Mouse (Mus musculus) layer of hippocampus, adult 9-10 months (tissue): ENCODE results near the gene Ankrd33b.

Experiments
- DNase-seq: peaks from one replicate; pipeline ENCODE4 v3.0.0; 2022; ENCODE audit warnings: low spot score

Ankrd33b gene

GRCm38 (mm10) chr15:31302293-31302990 lies 65.1 kb downstream of the Ankrd33b start:
- DNase-seq: no peak

GRCm38 (mm10) chr15:31299258-31299917 lies 68.1 kb downstream of the Ankrd33b start:
- DNase-seq: no peak

DNA sequence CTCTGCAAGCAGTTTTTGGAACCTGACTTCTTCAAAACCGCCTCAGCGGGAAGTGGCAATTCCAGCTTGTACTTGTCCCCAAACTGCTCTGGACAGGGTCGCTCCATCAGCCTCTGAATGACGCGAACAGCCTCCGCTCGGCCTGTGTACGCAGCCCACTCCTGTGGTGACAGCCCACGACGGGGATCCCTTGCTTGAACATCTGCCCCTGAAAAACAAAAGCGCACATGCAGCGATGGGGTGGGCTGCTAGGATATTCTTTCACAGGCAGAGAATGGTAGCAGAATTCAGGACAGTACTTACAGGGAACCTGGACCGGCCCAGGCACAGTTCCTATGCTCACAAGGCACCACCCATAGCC lies 69.8 kb downstream of the Ankrd33b start:
- no peak for DNase-seq

- DNase-seq: no peak
Measured at GRCm38 (mm10) chr15:31296882-31297776, 70.4 kb downstream of the Ankrd33b start.

GRCm38 (mm10) chr15:31294311-31294710 lies 73.2 kb downstream of the Ankrd33b start:
- DNase-seq: no peak

DNA sequence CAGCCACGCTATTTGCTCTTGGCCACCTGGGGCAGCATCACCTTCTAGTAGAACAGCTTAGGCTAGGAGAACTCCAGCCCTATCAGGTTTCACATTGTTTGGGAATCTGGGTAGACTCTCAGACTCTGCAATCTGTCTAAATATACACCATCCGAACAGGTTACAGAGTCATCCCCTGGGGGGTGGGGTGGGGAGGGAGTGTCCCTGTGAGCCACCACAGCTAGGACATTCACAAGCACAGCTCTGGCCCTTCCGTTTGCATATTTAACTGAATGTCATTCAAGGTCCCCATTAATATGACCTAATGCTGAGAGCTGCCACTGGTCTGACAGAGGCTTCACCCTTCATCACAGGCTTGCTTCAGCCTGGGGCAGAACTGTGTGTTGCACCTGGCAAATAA lies 74.9 kb downstream of the Ankrd33b start:
- DNase-seq: no peak

DNA sequence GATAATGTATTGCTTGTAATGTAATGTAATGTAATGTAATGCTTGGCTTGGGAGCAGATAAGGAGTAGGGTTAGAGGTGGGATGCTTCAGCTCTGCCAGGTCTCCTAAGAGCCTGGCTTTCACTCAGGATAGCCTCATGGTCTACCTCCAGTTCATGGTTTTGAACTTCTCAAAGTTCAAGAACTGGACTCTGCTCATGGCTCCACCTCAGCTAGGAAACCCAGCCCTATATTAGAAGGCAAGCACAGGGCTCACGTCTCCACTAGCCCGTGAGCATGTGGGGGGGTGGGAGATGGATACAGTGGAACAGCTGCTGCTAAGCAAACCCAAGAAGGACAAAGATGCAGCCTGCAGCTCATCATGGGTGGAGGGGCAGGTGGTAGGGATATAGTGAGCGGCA lies 81.8 kb downstream of the Ankrd33b start:
- DNase-seq: no peak

GRCm38 (mm10) chr15:31284922-31285631 lies 82.4 kb downstream of the Ankrd33b start:
- DNase-seq: peak; percentile 38

DNA sequence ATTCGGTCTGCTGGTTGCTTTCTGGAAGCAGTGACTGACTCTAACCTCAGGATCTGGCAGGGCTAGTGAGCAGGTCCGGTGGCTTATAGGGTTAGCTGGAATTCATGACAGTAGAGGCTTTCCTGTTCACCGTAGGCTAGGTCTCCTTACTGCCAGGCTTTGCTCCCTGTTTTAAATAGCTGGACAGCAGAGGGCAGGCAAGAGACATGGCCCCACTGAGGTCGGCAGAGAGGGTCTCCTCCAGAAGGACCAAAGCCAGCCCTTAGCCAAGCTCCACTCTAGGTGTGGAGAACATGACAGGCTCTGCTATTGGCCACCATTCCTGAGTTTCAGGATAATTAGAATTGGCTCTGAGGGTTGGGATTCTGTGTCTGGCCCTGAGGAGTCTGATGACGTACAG lies 83.4 kb downstream of the Ankrd33b start:
- DNase-seq: no peak

DNA sequence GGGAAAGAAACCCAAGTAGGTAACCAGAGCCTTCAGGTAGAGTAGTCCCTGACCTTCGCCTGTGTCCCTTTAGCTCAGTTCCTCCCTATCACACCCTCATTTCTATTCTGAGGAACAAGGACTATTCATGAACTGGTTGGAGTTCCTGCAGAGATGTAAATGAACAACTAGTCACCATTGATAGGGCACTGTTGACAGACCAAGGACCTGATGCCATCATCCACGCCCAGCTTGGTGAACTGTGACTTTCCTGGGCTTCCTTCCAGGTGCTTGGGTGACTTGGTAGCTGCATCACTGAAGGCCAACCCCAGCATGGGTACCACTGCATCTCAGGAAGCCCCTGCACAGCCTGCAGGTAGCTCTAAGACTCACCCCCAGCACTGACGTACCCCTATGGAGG lies 85.2 kb downstream of the Ankrd33b start:
- no peak for DNase-seq

GRCm38 (mm10) chr15:31281830-31282229 lies 85.7 kb downstream of the Ankrd33b start:
- no peak for DNase-seq

GRCm38 (mm10) chr15:31280683-31281082 lies 86.8 kb downstream of the Ankrd33b start:
- no peak for DNase-seq

DNA sequence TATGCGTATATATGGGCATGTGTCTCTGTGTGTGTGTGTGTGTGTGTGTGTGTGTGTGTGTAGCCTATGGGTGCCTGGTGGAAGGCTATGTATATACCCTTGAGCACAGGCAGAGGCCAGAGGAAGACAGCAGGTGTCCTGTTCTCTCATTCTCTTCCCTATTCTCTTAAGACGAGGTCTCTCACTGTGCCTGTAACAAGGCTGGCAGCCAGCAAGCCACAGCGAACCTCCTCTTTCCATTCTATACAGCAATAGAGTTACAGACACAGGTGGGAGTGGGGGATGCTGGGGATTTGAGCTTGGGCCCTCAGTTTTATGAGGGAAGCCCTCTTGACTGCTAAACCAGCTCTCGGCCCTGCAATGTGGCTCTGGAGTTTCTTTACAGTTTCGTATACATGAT lies 87.5 kb downstream of the Ankrd33b start:
- DNase-seq: no peak

DNA sequence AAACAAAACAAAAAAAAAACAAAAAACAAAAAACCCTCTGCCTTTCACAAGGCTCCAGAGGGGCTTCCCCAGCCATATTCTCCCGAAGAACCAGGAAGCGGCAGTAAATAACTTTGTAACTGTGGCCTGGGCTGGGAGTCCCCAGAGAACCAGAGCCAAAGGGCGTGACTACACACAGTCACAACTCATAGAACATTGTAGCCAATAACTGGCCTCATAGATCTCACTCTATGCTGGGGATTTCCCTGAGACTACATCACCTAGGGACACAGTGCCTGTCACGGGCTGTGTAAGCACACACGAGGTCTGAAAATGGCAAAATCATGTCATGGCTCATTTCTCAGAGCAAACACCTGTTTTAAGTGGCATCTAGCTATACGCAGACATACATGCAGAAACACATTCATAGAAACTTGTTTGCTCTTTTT lies 87.9 kb downstream of the Ankrd33b start:
- no peak for DNase-seq

DNA sequence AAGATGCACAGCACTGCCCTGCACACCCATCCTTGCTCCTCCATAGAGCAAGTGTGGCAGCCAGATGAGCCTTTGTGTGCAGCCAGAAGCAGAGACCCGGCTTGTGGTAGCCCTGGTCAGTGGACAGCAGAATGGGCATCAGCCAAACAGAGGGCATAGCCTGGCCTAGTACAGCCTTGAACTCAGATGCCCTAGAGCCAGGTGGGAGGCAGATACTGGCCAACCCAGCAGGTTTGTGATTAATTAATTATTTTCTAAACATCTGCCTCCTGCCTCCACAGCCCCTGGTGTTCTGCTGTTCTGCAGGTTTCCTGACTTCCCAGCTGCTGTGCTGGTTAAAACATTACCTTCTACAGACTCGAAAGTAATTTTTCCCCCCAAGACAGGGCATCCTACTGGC lies 88.4 kb downstream of the Ankrd33b start:
- DNase-seq: no peak

DNA sequence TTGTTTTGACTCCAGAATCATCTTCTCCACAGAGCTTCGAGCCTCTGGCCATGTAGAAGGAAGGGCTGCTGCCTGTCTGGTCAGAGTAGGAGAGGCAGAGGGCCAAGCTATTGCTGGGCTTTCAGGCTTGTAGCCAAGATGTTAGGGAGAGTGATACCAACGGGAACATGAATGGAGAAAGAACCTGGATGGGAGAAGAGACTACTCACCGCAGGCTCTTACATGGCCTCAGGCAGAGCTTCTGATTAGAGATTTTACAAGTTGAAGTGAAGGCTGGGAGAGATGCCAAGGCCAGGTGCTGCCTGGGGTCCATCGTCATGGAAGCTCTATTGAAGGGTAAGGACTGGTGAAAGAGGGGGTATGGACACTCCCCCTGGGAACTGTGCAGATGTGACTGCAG lies 89.4 kb downstream of the Ankrd33b start:
- DNase-seq: no peak

GRCm38 (mm10) chr15:31273509-31273908 lies 94.0 kb downstream of the Ankrd33b start:
- DNase-seq: no peak

DNA sequence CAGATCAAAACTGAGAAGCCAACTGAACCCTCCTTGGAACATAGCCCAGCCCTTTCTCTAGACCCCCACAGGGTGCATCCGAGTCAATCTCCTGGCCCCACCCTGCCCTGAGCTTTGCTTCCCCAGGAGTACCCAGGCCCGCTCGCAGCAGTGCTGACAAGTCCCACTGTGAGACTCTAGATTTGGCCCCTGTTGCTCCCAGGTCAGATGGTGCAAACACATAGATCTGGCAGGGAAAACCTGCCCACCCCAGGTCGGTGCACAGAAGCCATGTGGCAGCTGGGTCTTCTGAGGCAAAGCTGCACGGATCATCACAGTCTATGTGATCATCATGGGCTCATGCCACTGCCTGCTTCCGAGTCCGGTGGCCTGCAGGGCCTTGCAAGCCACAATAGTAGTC lies 94.8 kb downstream of the Ankrd33b start:
- DNase-seq: no peak

- DNase-seq: no peak
Measured at GRCm38 (mm10) chr15:31269558-31269957, 98.0 kb downstream of the Ankrd33b start.

GRCm38 (mm10) chr15:31268148-31268547 lies 99.4 kb downstream of the Ankrd33b start:
- DNase-seq: no peak

DNA sequence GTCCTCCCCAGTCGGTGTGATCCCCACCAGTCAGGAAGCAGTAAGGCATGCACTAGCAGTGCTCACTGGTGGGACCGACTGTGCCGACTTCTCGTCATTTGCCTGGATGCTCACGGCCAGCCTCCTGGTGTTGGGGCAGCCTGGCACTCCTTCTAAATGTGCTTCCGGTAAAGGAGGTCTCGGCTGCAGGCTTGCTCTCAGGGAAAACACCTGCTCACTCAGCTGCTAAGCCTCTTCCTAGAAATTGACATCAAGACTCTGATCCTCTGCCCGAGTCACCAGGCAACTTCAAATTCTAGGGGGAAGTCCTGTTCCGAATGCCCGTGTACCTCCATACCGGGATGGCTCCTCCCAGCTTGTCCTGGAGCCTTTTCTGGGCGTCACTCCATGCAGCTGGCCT lies 101.7 kb downstream of the Ankrd33b start:
- no peak for DNase-seq

DNA sequence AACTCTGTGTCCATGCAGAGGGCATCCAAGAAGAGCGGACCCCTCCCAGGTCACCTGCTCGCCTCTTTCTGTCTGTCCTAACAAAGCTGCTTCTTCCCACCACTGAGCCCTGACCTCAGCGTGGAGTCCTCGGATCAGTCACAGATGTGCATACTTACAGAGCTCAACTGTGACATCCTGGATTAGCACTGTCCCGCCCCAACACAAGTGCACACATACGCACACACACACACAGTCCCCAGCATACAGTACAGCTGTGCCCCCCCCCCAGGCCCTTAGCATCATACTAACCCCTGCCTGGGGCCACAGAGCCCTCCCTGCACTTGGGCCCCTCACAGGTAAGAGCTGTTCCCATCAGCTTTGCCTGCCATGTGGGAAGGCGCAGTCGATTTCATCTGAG lies 102.1 kb downstream of the Ankrd33b start:
- DNase-seq: no peak
